Mouse (Mus musculus): Measurements from ENCODE around the gene Zfp598. TPM values are rescaled to one million over a fixed set of nuclear protein-coding genes. Genes with fewer than 3 reads are reported as not detected.
"Not testable (repeated sequence)": the region's sequence is repeated elsewhere in the genome, so short reads cannot be mapped to it uniquely, and the experiment has no call there.

The Zfp598 gene
- total RNA-seq, 2 experiments from 2014 or later, result 23.1 to 25.4 TPM

DNA sequence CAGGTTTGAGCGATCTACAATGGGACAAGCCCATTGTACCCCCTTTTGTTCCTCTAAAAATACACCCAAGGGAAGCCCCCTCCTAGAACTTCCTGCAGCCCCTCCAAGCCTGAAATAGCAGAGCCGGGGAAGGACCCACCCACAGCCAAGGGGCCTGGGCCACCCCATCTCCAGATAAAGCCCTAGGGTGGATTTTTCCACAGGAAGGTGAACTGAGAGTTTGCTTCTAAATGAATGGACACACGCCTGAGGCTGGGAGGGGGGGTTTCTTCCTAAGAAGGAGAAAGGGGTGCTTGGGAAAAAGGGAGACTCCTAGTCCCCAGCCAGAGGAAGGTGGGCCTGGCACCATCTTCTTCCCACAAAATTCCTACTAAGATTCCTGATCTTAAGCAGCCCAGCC lies 23.6 kb upstream of the Zfp598 start:
- DNase-seq (ENCODE audit: low spot score), result no peak

DNA sequence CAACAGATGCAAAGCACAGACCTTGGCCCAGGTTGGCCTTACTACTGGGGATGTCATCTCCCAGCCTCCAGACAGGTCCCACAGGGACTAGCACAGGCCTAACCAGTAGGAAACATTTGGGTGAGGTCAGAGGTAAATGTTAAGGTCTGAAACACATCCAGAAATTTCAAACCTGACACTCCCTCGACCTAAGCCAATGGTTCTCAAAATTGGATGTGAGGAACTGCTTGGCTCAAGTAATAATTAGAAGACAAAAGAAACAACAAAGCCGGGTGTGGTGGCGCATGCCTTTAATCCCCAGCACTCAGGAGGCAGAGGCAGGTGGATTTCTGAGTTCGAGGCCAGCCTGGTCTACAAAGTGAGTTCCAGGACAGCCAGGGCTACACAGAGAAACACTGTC lies 23.1 kb upstream of the Zfp598 start:
- DNase-seq (ENCODE audit: low spot score), result no peak

DNA sequence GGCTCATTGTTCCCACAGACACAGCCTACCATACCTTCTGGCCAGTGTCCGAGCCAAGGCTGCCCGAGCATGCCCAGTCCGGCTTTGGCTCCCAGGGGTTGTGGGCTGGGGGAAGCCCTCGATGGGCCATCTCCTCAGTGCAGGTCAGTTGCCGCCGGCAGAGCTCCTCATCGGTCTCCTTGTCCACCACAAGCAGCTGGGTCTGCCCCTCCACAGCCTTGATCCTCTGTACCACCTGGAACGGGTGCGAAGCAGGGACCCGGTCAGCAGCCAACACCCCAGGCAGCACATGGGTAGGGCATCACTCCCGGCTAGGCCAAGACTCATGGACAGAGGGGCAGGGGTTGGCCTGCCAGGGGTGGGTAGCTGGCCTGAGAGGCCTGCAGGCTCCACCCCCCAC lies 22.0 kb upstream of the Zfp598 start:
- no peak for DNase-seq (ENCODE audit: low spot score)

DNA sequence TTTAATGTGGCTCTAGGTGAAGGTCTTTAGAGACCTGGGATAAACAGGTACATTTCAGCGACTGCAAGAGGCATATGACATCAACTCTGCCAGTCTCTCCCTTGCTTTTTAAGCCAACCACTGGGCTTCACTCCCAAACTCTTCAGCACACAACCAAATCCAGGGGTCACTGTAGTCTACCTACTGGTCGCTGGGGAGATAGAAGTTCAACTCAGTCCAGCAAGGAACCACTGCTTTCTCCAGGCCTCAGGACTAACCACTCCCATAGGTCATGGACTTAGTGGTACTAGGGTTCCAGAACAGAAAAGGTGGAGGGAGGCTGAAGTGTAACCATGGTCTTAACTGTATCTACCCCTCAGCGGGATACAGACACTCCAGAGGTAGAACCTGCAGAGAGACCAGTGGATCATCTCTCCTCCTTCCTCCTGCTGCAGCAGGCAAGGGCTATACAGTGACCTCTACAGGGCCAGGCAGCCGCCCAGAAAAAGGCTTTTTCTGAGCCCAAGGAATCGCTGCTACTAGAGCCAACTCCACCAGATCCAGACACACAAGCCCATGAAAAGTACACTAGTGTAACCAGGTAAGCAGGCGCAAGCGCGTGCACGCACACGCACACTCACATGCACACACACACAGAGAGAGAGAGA lies 20.6 kb upstream of the Zfp598 start:
- DNase-seq (ENCODE audit: low spot score), result no peak

DNA sequence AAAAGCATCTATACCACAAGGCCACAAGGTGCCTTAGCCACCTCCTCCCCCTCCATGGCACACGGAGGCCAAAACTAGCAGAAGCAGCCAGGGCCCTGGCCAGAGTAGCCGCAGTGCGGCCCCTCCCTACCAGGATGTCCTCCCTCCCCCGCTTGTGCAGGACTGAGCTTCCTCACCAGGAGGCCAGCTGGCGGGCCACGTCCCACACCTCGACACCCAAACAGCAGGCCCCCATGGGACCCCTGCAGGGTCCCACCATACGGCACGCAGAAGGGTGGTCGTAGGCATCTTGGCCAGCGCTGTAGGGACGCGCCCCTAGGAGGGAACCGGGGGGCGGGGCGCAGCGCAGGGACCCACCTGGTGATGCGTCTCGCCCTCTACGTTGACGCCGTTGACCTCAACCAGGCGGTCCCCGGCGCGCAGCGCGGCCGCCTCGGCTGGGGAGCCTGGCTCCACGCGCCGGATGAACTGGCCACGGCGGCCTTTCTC lies 19.9 kb upstream of the Zfp598 start:
- DNase-seq (ENCODE audit: low spot score), result no peak

DNA sequence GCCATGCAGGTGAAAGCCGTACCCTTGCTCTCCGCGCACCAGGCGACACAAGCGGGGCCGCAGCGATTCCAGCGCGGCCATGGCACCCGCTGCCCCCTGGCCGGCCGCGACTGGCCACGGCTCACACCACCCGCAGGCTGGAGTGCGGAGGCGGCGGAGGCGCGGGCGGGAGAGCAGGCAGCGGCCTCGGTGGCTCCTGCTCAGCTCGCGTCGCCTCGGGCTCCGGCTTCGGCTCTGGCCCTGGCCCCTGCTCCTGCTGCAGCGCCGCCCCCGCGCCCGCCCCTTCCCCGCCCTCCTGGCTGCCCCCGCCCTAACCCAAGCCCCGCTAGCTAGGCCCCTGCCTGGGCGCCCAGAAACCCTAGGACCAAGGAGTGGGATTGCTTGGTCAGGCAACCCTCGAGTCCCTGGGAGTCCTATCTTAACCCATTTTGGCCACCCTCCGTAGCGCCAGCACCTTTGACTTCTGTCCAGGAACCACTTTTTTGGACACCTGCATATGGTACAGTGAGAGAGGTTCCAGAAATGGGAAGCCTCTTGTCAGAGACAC lies 19.3 kb upstream of the Zfp598 start, which contains the start of gene Slc9a3r2:
TSS of gene Slc9a3r2 (minus strand) at position 258 of the 547 bp plus-strand sequence.
- DNase-seq (ENCODE audit: low spot score), result peak; percentile 44

DNA sequence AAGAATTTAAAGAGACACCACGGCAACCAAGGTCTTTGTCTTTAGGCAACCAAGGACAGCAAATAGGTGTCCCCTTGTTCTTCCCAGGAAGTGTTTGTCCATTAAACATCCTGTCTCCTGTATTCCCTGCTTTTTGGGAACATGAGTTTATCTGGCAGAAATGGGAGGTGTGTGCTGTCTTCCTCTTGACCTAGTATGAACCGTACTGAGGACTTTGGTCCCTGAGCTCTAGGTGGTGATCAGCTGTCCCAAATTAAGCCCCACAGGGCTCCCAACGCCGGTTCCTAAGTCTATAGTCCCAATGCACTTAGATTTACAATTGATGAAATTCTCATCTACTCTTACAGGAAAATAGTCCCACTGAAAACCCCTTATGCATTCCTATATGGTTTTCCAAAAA lies 18.7 kb upstream of the Zfp598 start:
- no peak for DNase-seq (ENCODE audit: low spot score)

DNA sequence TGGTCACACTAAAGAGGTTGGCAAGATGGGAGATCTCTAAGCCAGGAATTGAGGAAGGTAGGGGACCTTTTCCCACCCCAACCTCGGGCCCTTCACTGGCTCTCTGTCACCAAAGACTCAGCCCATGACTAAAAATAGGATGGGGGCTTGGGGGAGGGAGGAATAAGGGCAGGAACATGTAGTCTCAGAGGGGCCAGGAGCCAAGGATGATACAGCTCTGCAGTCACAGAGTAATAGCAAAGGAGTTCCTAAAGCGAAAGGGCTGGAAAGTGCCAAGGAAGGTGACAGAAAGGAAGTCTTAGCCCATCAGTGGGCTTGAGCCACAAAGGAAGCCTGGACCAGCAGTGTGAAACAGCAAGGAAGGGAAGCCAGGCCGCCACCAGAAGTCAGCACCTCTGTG lies 17.7 kb upstream of the Zfp598 start:
- no peak for DNase-seq (ENCODE audit: low spot score)

DNA sequence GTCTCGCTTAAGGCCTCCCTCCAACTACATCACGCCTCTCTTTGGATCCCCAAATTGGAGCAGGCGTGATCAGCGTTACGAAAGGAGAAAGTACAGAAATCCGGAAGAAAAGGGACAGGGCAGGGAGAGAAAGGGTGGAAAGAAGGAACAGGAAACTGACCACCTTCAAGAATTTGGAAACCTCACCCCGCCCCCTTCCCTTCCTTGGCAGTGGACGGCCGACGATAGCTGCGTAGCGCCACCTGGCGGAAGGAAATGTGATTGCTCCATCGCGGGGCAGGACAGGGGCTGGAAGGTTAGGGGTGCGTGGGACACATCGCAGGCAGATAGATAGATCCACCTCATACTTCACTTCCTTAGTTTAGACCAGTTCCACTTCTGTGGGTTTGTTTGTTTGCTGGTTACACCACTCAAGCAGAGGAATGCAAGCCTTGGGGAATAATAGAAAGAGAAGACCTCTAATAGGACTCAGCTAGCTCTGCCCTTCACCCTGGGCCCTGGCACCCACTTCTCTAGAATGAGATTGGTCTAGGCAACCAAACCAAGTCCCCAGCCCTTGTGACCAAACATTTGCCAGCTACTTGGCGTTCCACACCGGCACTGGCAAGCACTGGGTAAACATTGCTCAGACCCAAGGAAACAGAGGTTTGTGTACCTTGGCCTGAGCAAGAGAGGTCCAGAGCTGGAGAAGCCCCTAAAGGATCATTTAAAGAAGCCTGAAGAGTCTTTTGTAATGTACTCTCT lies 15.3 kb upstream of the Zfp598 start:
- DNase-seq (ENCODE audit: low spot score), result peak; percentile 76

DNA sequence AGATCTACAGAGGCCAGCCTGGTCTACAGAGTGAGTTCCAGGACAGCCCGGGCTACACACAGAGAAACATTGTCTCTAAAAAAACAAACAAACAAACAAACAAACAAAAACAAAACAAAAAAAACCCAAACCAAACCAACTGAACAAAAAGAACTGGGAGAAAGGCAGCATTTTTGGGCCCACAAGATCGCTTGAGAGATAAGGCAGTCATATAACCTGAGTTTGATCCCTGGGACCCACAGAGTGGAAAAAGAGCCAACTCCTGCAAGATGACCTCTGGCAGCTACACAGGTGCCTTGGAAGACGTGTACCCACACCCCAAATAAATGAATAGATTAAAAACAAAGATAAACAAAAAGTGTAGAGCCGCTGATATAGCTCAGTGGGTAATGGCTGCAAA lies 14.5 kb upstream of the Zfp598 start:
- DNase-seq (ENCODE audit: low spot score), result no peak

DNA sequence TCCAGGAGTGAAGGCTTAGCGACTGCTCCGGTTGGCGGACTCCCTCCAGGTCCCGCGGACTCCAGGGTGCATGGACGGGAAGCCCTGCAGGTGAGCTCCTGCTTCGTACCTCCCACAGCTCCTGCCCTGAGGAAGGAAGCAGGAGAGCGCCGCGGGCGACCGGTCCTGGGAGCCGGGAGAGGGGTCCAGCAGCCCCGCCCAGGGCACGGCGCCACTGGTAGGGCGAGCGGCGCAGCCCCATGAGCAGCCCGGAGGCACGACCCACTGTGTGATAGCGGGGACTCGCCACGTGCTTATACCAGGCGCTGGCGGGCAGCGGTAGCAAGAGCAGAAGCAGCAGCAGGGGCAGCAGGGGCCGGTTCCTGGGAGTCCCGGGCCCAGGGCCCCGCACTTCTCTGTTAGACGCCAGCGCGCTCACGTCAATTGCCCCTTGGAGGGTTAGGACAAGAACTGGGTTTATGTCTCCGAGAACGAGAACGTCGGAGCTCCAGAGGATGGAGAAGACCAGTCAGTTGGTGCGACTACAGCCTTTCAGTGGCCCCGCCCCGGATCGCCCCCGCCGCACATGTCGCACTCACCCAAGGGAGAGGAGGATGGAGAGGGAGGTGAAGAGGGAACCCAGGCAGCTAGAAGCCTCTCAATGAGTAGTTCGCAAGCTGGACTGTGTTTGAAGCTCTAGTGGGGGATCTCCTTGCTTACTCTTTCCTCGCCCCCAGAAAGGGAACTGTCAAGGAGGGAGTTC lies 11.3 kb upstream of the Zfp598 start, which contains the start of gene Npw:
TSS of gene Npw (minus strand) at position 441 of the 742 bp plus-strand sequence.
- no peak for DNase-seq (ENCODE audit: low spot score)

DNA sequence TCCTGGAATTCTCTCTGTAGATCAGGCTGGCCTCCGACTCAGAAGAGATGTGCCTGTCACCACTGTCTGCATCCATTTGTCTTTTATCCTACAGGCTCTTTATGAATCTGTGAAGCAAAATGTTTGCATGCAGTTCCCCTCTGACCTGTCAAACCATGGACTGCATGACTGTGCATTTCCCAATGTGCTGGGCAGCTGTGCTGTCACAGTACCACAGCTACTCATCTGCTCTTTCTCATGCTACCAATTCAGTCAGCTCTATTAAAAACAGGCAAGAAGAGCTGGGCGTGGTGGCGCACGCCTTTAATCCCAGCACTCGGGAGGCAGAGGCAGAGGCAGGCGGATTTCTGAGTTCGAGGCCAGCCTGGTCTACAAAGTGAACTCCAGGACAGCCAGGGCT lies 2.5 kb upstream of the Zfp598 start:
- DNase-seq (ENCODE audit: low spot score), result not testable (repeated sequence)

DNA sequence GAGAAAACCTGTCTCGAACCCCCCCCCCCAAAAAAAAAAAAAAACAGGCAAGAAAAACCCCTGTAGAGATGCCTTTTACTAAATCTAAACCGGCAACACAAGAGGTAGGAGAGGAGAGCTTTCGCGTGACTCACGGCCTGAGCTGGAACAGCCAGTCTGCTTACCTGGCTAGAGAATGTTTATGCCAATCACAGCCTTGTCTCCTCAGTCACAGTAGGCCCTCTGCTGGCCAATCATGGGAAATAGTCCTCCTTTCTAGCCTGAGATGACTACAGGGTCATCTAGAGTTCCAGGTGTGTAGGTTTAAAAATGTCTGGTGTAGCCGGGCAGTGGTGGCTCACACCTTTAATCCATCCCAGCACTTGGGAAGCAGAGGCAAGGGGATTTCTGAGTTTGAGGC lies 2.1 kb upstream of the Zfp598 start:
- DNase-seq (ENCODE audit: low spot score), result peak; percentile 64

DNA sequence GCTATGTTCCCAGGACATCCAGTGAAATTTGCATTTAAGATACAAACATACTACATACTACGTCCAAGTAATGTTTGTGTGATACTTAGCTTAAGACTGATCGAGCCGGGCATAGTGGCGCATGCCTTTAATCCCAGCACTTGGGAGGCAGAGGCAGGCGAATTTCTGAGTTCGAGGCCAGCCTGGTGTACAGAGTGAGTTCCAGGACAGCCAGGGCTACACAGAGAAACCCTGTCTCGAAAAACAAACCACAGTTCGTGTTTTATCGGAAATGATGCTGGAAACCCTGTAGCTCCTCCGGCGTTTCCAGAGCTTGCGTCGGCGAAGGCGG lies 308 bp upstream of the Zfp598 start:
- not testable (repeated sequence) for DNase-seq (ENCODE audit: low spot score)

DNA sequence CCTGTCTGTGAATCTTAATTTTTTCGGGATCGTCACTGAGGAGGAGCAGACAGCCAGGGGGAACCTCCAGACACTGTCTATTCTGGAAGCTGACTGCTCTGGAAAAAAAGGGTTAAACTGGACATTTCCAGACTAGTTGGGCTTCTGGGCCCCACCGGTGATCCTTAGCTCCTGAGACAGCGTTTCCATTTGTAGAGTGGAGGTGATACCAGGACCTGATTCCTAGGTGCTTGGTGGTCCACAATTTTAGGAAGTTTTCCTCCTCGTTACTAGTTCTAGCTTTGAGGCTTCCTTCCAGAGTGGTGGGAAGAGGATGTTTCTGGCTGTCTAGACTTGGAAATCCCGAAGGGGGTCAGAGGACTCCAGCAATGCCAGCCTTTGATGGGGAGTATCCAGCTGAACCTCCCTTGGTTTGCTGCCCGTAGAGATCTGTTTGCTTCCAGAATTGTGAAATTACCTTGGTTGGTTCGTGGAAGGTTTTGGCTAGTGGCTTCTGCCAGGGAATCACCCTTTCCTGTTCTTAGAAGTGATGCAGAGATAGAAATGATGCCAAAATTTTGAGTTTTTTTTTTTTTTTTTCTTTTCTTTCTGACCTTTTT lies 858 bp downstream of the Zfp598 start:
- no peak for DNase-seq (ENCODE audit: low spot score)

DNA sequence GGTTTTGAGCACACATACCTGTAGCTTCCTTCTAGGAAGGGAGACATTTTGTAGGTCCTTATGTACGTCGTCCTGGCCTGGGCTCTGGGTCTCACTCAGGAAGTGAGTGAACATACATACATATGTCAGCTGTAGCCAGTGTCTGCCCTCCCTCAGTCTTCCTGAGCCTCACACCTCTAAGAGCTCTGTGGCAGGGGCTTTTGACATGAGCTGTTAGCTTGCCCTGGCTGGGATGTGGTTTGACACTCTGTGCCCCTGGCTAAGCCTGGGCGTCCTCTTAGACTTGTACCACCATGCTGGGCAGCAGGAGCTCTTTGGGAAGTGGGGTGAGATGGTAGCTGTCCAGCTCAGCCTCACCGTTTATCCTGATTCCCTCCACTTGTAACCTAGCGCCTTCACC lies 1.9 kb downstream of the Zfp598 start:
- no peak for DNase-seq (ENCODE audit: low spot score)

DNA sequence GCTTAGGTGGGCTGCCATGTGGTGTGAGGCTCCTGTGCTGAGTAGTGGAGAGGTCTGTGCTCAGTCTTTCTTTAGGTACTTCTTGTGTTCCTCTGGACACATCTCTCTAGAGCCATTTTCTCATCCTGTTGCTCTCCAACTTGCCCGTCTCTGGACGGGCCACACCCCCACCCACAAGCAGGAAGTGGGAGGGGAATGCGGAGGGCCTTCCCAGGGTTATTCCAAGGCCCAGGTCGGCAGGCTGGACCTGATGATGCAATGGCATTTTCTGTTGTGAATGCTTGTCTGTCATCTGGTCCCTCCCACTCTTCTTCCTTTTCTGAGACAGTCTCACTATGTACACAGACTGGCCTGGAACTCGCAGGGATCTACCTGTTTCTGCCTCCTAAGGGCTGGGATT lies 2.7 kb downstream of the Zfp598 start:
- peak; percentile 39 for DNase-seq (ENCODE audit: low spot score)

DNA sequence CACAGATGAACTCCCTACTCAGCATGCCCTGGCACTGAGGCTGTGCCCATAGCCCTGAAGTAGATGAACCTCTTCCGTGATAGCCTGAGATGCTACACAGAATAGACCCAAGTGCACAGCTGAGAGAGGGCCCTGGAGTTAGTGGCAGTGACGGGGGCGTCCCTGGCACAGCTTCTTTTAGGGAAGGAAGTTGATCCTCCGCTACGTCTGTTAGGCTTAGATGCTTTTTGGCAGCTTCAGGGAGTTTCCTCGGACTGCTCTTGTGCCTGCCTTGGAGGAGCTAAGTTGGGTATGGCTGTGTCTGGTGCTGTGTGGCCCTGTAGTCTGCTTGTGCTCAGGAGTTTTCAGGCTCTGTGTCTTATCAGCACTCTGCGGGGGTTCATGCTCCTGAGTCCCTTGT lies 4.8 kb downstream of the Zfp598 start:
- DNase-seq (ENCODE audit: low spot score), result no peak

DNA sequence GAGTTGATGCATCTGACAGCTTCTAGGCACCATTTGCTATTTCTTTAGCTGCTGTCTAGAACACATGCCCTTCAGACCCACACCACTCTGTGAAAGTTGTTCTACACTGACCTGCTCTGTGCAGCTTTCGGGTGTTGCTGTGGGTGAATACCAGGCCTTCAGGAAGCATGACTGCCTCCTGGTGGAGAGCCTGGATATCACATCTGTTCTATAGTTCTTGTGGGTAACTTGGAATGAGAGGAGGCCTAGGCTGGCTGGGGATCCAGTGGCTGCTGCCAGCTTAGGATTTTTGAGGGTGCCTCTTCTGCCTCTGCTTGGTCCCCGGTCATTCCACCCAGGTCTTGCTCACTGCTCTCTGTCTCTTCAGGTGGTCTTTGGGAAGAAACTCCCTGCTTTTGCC lies 6.7 kb downstream of the Zfp598 start:
- DNase-seq (ENCODE audit: low spot score), result peak; percentile 63

DNA sequence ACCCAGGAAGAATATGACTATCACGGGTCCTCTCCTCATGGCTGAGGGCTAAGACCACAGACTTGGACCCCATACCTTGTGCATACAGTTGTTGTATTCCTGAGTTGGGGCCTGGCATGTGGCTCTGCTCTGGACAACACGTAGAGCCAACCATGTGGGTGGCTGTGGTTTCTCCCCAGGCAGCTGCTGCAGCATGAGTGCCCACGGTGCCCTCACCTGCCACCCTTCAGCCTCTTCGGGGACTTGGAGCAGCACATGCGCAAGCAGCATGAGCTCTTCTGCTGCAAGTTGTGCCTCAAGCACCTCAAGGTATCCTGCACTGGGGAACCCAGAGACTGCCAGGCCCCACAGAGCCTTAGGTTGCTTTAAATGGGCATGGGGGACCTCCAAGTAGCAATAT lies 7.4 kb downstream of the Zfp598 start:
- no peak for DNase-seq (ENCODE audit: low spot score)

DNA sequence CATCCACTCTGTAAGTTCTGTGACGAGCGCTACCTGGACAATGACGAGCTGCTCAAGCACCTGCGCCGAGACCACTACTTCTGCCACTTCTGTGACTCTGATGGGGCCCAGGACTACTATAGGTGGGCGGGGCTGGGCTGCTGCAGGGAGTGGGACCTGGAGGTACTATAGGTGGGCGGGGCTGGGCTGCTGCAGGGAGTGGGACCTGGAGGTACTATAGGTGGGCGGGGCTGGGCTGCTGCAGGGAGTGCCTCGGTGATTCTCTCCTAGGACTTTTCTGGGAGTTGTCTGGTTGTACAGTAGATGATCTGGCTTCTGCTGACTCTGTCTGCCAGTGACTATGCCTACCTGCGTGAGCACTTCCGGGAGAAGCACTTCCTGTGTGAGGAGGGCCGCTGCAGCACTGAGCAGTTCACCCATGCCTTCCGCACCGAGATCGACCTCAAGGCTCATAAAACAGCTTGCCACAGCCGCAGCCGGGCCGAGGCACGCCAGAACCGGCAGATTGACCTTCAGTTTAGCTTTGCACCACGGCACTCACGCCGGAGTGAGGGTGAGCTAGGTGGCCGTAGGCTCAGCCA lies 8.1 kb downstream of the Zfp598 start:
- no peak for DNase-seq (ENCODE audit: low spot score)

Data from gastrocnemius, adult 18-20 months (tissue).